Mouse (Mus musculus) embryonic facial prominence, embryonic 14.5 days (tissue): ENCODE results near the gene Rad1. TPM values are rescaled to one million over a fixed set of nuclear protein-coding genes. Genes with fewer than 3 reads are reported as not detected.

Experiments
- ATAC-seq: fragments of 200-750 bp; cut with Nextera tagmentation; 2 replicates; pipeline ENCODE4 v1.8.0; 2017; ENCODE audit warnings: low read depth, moderate number of reproducible peaks, moderate TSS enrichment
- DNase-seq: peaks from one replicate; pipeline ENCODE4 v3.0.0-alpha.2; 2015; ENCODE audit warnings: low spot score
- H3K27ac ChIP-seq: fragments of 300-500 bp; sonication (generic); replicated peaks from 2 replicates; pipeline ENCODE4 v1.5.1; 2014; ENCODE audit warnings: low read depth, mild to moderate bottlenecking, low read length, moderate library complexity
- H3K27me3 ChIP-seq: fragments of 300-500 bp; sonication (generic); replicated peaks from 2 replicates; pipeline ENCODE4 v1.6.1; 2014; ENCODE audit warnings: low read length; ENCODE audit not compliant: control insufficient read depth, insufficient read depth
- H3K36me3 ChIP-seq: fragments of 300-500 bp; sonication (generic); 2 replicates; pipeline ENCODE4 v1.6.1; 2014; ENCODE audit warnings: low read length, mixed read lengths; ENCODE audit not compliant: control insufficient read depth, insufficient read depth
- H3K4me1 ChIP-seq: fragments of 300-500 bp; sonication (generic); 2 replicates; pipeline ENCODE4 v1.6.1; 2014; ENCODE audit warnings: antibody characterized with exemption, low read length; ENCODE audit not compliant: control insufficient read depth, insufficient read depth
- H3K4me2 ChIP-seq: fragments of 300-500 bp; sonication (generic); 2 replicates; pipeline ENCODE4 v1.6.1; 2014; ENCODE audit warnings: low read depth, mild to moderate bottlenecking, low read length, moderate library complexity, mixed read lengths
- H3K4me3 ChIP-seq: fragments of 300-500 bp; sonication (generic); 2 replicates; pipeline ENCODE4 v1.5.1; 2014; ENCODE audit warnings: low read depth, mild to moderate bottlenecking, low read length
- H3K9ac ChIP-seq: fragments of 300-500 bp; sonication (generic); 2 replicates; pipeline ENCODE4 v1.6.1; 2014; ENCODE audit warnings: low read depth, mild to moderate bottlenecking, low read length, moderate library complexity, mixed read lengths
- H3K9me3 ChIP-seq: fragments of 300-500 bp; sonication (generic); 2 replicates; pipeline ENCODE4 v1.6.1; 2016; ENCODE audit warnings: low read length; ENCODE audit not compliant: control insufficient read depth
- WGBS: fragments of 180-500 bp; shearing (Covaris S2); extraction: QIAGEN DNeasy Blood & Tissue Kit; methylation state at CpG from one replicate; pipeline ENCODE4 v1.1.7; 2014; 5-methylcytosine and 5-hydroxymethylcytosine counted together
- polyA plus RNA-seq: library from polyadenylated mRNA; unstranded; fragments of >200 nt; fragmentation: Nextera tagmentation; extraction: Ambion mirVana; gene quantifications from 2 replicates; pipeline ENCODE4 v1.2.1, GENCODE M21; 2014

Rad1 gene
- polyA plus RNA-seq, 1 experiment from 2014 or later = 10.1 TPM

- H3K4me1 ChIP-seq = peaks cover 8% of the 10 kb centered on the region
- ATAC-seq (no peak), DNase-seq (no peak)
- no peak overlapping the region for H3K9ac ChIP-seq
- no peaks in the 10 kb centered on the region for H3K9me3 ChIP-seq
- WGBS = 86% methylated on average over 3 of the region's 3 CpGs
- no peak overlapping the region for H3K4me2 ChIP-seq
- H3K36me3 ChIP-seq = peaks cover 26% of the 10 kb centered on the region
- no peaks in the 10 kb centered on the region for H3K27me3 ChIP-seq
- no peak overlapping the region for H3K27ac ChIP-seq
- H3K4me3 ChIP-seq = no peak overlapping the region
Measured at GRCm38 (mm10) chr15:10464678-10465077, 21.1 kb upstream of the Rad1 start.

- Histone ChIP-seq H3K4me3 (no peak overlapping the region), H3K9ac (no peak overlapping the region), H3K4me1 (peaks cover 8% of the 10 kb centered on the region), H3K36me3 (no peaks in the 10 kb centered on the region), H3K27me3 (no peaks in the 10 kb centered on the region), H3K4me2 (peak overlapping the region; percentile 85), H3K27ac (no peak overlapping the region), H3K9me3 (no peaks in the 10 kb centered on the region)
- WGBS = 87% methylated on average over 3 of the region's 3 CpGs
- DNase-seq (no peak), ATAC-seq (no peak)
Measured at GRCm38 (mm10) chr15:10468761-10469160, 17.1 kb upstream of the Rad1 start.

GRCm38 (mm10) chr15:10469641-10470150 is 16.1 kb upstream of the Rad1 start:
- Histone ChIP-seq H3K36me3 (peaks cover 9% of the 10 kb centered on the region), H3K9ac (peak overlapping the region; percentile 88), H3K27ac (peak overlapping the region; percentile 74), H3K9me3 (no peaks in the 10 kb centered on the region), H3K4me1 (peaks cover 8% of the 10 kb centered on the region), H3K4me2 (peak overlapping the region; percentile 85), H3K27me3 (no peaks in the 10 kb centered on the region), H3K4me3 (peak overlapping the region; percentile 88)
- under 1% methylated on average over 29 of the region's 40 CpGs for WGBS
- peak; percentile 10; the same call in 1 of the 2 replicates for ATAC-seq
- DNase-seq = peak; percentile 40

- peak within 1 kb of the TSS; percentile 74 for H3K27ac ChIP-seq
- WGBS = 0% methylated on average over 6 of the region's 87 CpGs
- DNase-seq (peak; percentile 89), ATAC-seq (peak; percentile 96)
- H3K4me1 ChIP-seq = peaks cover 8% of the 10 kb centered on the region
- H3K27me3 ChIP-seq = no peaks in the 10 kb centered on the region
- H3K4me3 ChIP-seq = peak within 1 kb of the TSS; percentile 88
- H3K4me2 ChIP-seq = peak within 1 kb of the TSS; percentile 85
- H3K9me3 ChIP-seq = no peaks in the 10 kb centered on the region
- peak within 1 kb of the TSS; percentile 88 for H3K9ac ChIP-seq
- peaks cover 13% of the 10 kb centered on the region for H3K36me3 ChIP-seq
Measured at GRCm38 (mm10) chr15:10470151-10470831, 15.5 kb upstream of the Rad1 start, which contains the start of gene Dnajc21. Gene Dnajc21 (minus strand): TSS chr15:10470516.

GRCm38 (mm10) chr15:10470941-10471340 is 14.9 kb upstream of the Rad1 start:
- no peak for ATAC-seq
- Histone ChIP-seq H3K4me2 (peak overlapping the region; percentile 85), H3K9me3 (no peaks in the 10 kb centered on the region), H3K27ac (peak overlapping the region; percentile 33; the same call in 1 of the 2 replicates), H3K9ac (peak overlapping the region; percentile 63), H3K4me3 (peak overlapping the region; percentile 88), H3K27me3 (no peaks in the 10 kb centered on the region), H3K4me1 (peaks cover 8% of the 10 kb centered on the region), H3K36me3 (peaks cover 19% of the 10 kb centered on the region)
- 14% methylated on average over 3 of the region's 3 CpGs for WGBS
- no peak for DNase-seq

GRCm38 (mm10) chr15:10486365-10486839 is 584 bp downstream of the Rad1 start:
- H3K9me3 ChIP-seq = no peaks in the 10 kb centered on the region
- no peaks in the 10 kb centered on the region for H3K27me3 ChIP-seq
- DNase-seq (no peak), ATAC-seq (peak; percentile 31)
- H3K27ac ChIP-seq = peak overlapping the region; percentile 74
- peaks cover 25% of the 10 kb centered on the region for H3K36me3 ChIP-seq
- peak overlapping the region; percentile 58 for H3K4me3 ChIP-seq
- H3K4me2 ChIP-seq = peak overlapping the region; percentile 87
- peak overlapping the region; percentile 80 for H3K9ac ChIP-seq
- WGBS = 2% methylated on average over 18 of the region's 18 CpGs
- peaks cover 21% of the 10 kb centered on the region for H3K4me1 ChIP-seq

- 62% methylated on average over 2 of the region's 2 CpGs for WGBS
- H3K9ac ChIP-seq = 0 out of 2 replicates have a peak overlapping the region, but pooled peaks have one; percentile 10
- no peak for ATAC-seq
- H3K4me2 ChIP-seq = peak overlapping the region; percentile 87
- H3K4me1 ChIP-seq = peaks cover 21% of the 10 kb centered on the region
- H3K4me3 ChIP-seq = peak overlapping the region; percentile 58
- no peaks in the 10 kb centered on the region for H3K9me3 ChIP-seq
- no peak overlapping the region for H3K27ac ChIP-seq
- DNase-seq = no peak
- H3K27me3 ChIP-seq = no peaks in the 10 kb centered on the region
- peaks cover 24% of the 10 kb centered on the region for H3K36me3 ChIP-seq
Measured at GRCm38 (mm10) chr15:10487246-10487645, 1.4 kb downstream of the Rad1 start.

GRCm38 (mm10) chr15:10490101-10490500 is 4.3 kb downstream of the Rad1 start:
- DNase-seq (no peak), ATAC-seq (no peak)
- peaks cover 25% of the 10 kb centered on the region for H3K36me3 ChIP-seq
- no peak overlapping the region for H3K27ac ChIP-seq
- H3K9ac ChIP-seq = no peak overlapping the region
- 73% methylated on average over 5 of the region's 5 CpGs for WGBS
- no peak overlapping the region for H3K4me3 ChIP-seq
- H3K9me3 ChIP-seq = no peaks in the 10 kb centered on the region
- H3K4me2 ChIP-seq = no peak overlapping the region
- H3K27me3 ChIP-seq = no peaks in the 10 kb centered on the region
- H3K4me1 ChIP-seq = peaks cover 12% of the 10 kb centered on the region
